Mouse (Mus musculus) embryonic facial prominence, embryonic 12.5 days (tissue): ENCODE data around the gene Zfp92. TPM values are rescaled to one million over a fixed set of nuclear protein-coding genes. Genes with fewer than 3 reads are reported as not detected.

Source experiments
- ATAC-seq: fragments of 200-750 bp; cut with Nextera tagmentation; 2 replicates; pipeline ENCODE4 v1.8.0; 2017; ENCODE audit not compliant: insufficient number of reproducible peaks, insufficient read depth, low FRiP score, low TSS enrichment
- H3K27ac ChIP-seq: fragments of 300-500 bp; sonication (generic); 2 replicates; pipeline ENCODE4 v1.5.1; 2016; ENCODE audit warnings: mild to moderate bottlenecking
- H3K27me3 ChIP-seq: fragments of 300-500 bp; sonication (generic); 2 replicates; pipeline ENCODE4 v1.6.1; 2016; ENCODE audit warnings: mild to moderate bottlenecking, moderate library complexity
- H3K36me3 ChIP-seq: fragments of 300-500 bp; sonication (generic); 2 replicates; pipeline ENCODE4 v1.6.1; 2016; ENCODE audit warnings: mild to moderate bottlenecking
- H3K4me1 ChIP-seq: fragments of 300-500 bp; sonication (generic); 2 replicates; pipeline ENCODE4 v1.6.1; 2016
- H3K4me2 ChIP-seq: fragments of 300-500 bp; sonication (generic); replicated peaks from 2 replicates; pipeline ENCODE4 v1.6.1; 2016; ENCODE audit warnings: mild to moderate bottlenecking, moderate library complexity
- H3K4me3 ChIP-seq: fragments of 300-500 bp; sonication (generic); 2 replicates; pipeline ENCODE4 v1.5.1; 2016; ENCODE audit warnings: mild to moderate bottlenecking
- H3K9ac ChIP-seq: fragments of 300-500 bp; sonication (generic); 2 replicates; pipeline ENCODE4 v1.6.1; 2016; ENCODE audit warnings: mild to moderate bottlenecking, moderate library complexity
- H3K9me3 ChIP-seq: fragments of 300-500 bp; sonication (generic); 2 replicates; pipeline ENCODE4 v1.6.1; 2016; ENCODE audit warnings: mild to moderate bottlenecking, moderate library complexity
- WGBS: fragments of 180-500 bp; shearing (Covaris S2); methylation state at CpG from one replicate; pipeline ENCODE4 v1.1.7; 2016; 5-methylcytosine and 5-hydroxymethylcytosine counted together
- polyA plus RNA-seq: library from polyadenylated mRNA; unstranded; fragments of >200 nt; fragmentation: Nextera tagmentation; extraction: Ambion mirVana; gene quantifications from 2 replicates; pipeline ENCODE4 v1.2.1, GENCODE M21; 2016

Zfp92 gene
- polyA plus RNA-seq, 1 experiment from 2014 or later, result 0.29 TPM

GRCm38 (mm10) chrX:73475658-73476256, 64.9 kb downstream of the Zfp92 start:
- Histone ChIP-seq H3K4me2 (no peak overlapping the region), H3K27me3 (0 out of 2 replicates have a peak, but pooled peaks cover 4% of the 10 kb centered on the region), H3K9me3 (no peaks in the 10 kb centered on the region), H3K27ac (peak overlapping the region; percentile 86), H3K4me3 (no peak overlapping the region), H3K4me1 (peaks cover 18% of the 10 kb centered on the region; the same call in 1 of the 2 replicates), H3K9ac (no peak overlapping the region), H3K36me3 (no peaks in the 10 kb centered on the region)
- 83% methylated on average over 1 of the region's 1 CpGs for WGBS
- no peak for ATAC-seq

GRCm38 (mm10) chrX:73476621-73477020, 65.7 kb downstream of the Zfp92 start:
- H3K9ac ChIP-seq, result no peak overlapping the region
- no peak for ATAC-seq
- H3K4me2 ChIP-seq, result no peak overlapping the region
- H3K36me3 ChIP-seq, result no peaks in the 10 kb centered on the region
- 0 out of 2 replicates have a peak, but pooled peaks cover 4% of the 10 kb centered on the region for H3K27me3 ChIP-seq
- peaks cover 18% of the 10 kb centered on the region; the same call in 1 of the 2 replicates for H3K4me1 ChIP-seq
- H3K27ac ChIP-seq, result peak overlapping the region; percentile 36
- 40% methylated on average over 2 of the region's 2 CpGs for WGBS
- no peaks in the 10 kb centered on the region for H3K9me3 ChIP-seq
- H3K4me3 ChIP-seq, result no peak overlapping the region

GRCm38 (mm10) chrX:73477500-73477899, 66.6 kb downstream of the Zfp92 start:
- no peak for ATAC-seq
- no peak overlapping the region for H3K27ac ChIP-seq
- H3K4me2 ChIP-seq, result no peak overlapping the region
- H3K27me3 ChIP-seq, result 0 out of 2 replicates have a peak, but pooled peaks cover 4% of the 10 kb centered on the region
- H3K36me3 ChIP-seq, result no peaks in the 10 kb centered on the region
- H3K9me3 ChIP-seq, result no peaks in the 10 kb centered on the region
- no peak overlapping the region for H3K4me3 ChIP-seq
- H3K9ac ChIP-seq, result no peak overlapping the region
- peaks cover 18% of the 10 kb centered on the region; the same call in 1 of the 2 replicates for H3K4me1 ChIP-seq
- 86% methylated on average over 2 of the region's 2 CpGs for WGBS

Other genes with a start within 250 kb of the Zfp92 start
- gene Spin2d, start 234.1 kb upstream of the Zfp92 start, polyA plus RNA-seq, result not detected in 2 replicates
- 10.4 and 11.2 TPM in 2 replicates for gene Xlr3b, start 218.9 kb upstream of the Zfp92 start, polyA plus RNA-seq
- gene Xlr4b, start 196.8 kb upstream of the Zfp92 start, polyA plus RNA-seq, result 0.64 and 0.69 TPM in 2 replicates
- gene F8a, start 182.8 kb upstream of the Zfp92 start, polyA plus RNA-seq, result 11.6 and 11.8 TPM in 2 replicates
- 0.47 TPM in 1 of 2 replicates, not detected in the other for gene Xlr4c, start 168.0 kb upstream of the Zfp92 start, polyA plus RNA-seq
- not detected in 2 replicates for gene Xlr3c, start 145.7 kb upstream of the Zfp92 start, polyA plus RNA-seq
- not detected in 2 replicates for gene Xlr5a, start 118.1 kb upstream of the Zfp92 start, polyA plus RNA-seq
- not detected in 2 replicates for gene Xlr5c, start 118.1 kb upstream of the Zfp92 start, polyA plus RNA-seq
- not detected in 2 replicates for gene Gm45015, start 74.3 kb upstream of the Zfp92 start, polyA plus RNA-seq
- 21.2 and 21.6 TPM in 2 replicates for gene Zfp275, start 68.5 kb upstream of the Zfp92 start, polyA plus RNA-seq
- gene Gm18336, start 12.4 kb upstream of the Zfp92 start, polyA plus RNA-seq, result not detected in 2 replicates
- gene Trex2, start 24.2 kb downstream of the Zfp92 start, polyA plus RNA-seq, result not detected in 2 replicates
- 81.1 and 85.4 TPM in 2 replicates for gene Haus7, start 47.9 kb downstream of the Zfp92 start, polyA plus RNA-seq
- gene Bgn, start 72.5 kb downstream of the Zfp92 start, polyA plus RNA-seq, result 43.0 and 46.6 TPM in 2 replicates
- 0.69 and 0.73 TPM in 2 replicates for gene Atp2b3, start 92.0 kb downstream of the Zfp92 start, polyA plus RNA-seq
- 23.2 and 23.7 TPM in 2 replicates for gene Dusp9, start 228.3 kb downstream of the Zfp92 start, polyA plus RNA-seq
- gene Pnck, start 249.0 kb downstream of the Zfp92 start, polyA plus RNA-seq, result 13.1 and 13.5 TPM in 2 replicates